Mouse (Mus musculus): Measurements from ENCODE around the gene Ino80e. TPM values are rescaled to one million over a fixed set of nuclear protein-coding genes. Genes with fewer than 3 reads are reported as not detected.
A peak's percentile ranks its signal among the peaks of the same experiment; 100 is the strongest.

Ino80e gene
- total RNA-seq, 4 experiments from 2014 or later, result 46.3 to 59.5 (median 56.1) TPM

GRCm38 (mm10) chr7:126816494-126816893, 45.7 kb downstream of the Ino80e start:
- no peak for DNase-seq (ENCODE audit: low spot score in 2 of 2)

- DNase-seq (ENCODE audit: low spot score in 2 of 2), result no peak
These were observed 46.4 kb downstream of the Ino80e start for GRCm38 (mm10) chr7:126815726-126816222.

DNA sequence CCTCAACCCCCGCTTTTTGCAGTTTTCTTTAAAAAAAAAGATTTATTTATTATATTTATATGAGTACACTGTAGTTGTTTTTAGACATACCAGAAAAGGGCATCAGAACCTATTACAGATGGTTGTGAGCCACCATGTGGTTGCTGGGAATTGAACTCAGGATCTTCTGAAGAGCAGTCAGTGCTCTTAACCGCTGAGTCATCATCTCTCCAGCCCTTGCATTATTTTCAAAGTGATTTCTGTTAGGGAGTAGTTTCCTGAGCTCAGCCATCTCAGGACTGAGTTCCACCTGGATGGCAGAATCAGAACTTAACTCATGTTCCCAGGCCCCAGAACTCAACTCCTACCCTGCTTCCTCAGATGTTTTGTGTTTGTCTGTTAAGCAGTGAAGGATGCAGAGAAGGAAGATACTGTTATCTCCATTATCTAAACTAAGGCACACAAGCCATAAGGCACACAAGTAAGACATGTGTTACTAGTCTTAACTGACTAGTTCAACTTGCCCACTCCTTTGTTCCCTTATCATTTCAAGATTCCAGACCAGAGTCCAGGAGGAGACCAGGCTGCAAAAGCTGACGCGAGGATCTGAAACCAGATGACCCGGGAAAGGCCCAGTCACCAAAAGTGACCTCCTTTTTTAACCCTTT, 52.3 kb downstream of the Ino80e start:
- DNase-seq (ENCODE audit: low spot score in 2 of 2), result no peak

DNA sequence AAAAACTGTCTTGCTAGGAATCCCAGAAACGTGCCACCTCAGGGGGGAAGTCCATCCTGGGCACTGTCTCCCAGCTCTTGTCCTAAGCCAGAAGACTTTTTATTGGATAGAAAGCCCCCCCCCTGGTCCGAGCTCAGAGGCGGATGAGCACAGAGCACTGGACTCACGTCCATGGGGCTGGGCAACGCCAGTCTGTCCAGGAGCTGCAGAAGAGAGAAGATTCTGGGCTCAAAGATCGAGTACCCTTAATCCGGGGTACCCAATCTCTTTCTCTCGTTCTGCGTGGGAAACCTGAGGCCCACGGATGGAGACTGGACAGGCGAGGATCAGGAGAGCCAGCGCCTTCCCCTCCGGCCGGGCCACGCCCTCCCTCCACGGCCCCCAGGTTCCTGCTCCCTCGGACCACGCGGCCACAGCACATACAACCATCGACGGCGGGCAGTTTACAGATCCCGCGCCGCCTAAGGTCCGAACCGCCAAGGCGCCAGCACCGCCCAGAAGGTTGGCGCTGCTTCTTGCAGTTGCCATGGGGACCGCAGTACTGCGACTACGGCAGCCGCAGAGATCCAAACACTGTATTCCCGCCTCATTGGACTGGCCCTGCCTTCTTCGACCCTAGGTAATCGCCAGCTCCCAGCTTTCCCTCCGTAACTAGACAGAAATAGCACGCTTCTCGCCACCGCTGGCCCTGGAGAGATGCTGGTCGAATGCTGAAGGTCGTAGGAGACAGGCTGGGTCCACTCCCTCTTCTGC, 53.3 kb downstream of the Ino80e start:
- DNase-seq (ENCODE audit: low spot score in 2 of 2), result peak; percentile 88 to 93

GRCm38 (mm10) chr7:126807405-126807804, 54.8 kb downstream of the Ino80e start:
- DNase-seq (ENCODE audit: low spot score in 2 of 2), result no peak

DNA sequence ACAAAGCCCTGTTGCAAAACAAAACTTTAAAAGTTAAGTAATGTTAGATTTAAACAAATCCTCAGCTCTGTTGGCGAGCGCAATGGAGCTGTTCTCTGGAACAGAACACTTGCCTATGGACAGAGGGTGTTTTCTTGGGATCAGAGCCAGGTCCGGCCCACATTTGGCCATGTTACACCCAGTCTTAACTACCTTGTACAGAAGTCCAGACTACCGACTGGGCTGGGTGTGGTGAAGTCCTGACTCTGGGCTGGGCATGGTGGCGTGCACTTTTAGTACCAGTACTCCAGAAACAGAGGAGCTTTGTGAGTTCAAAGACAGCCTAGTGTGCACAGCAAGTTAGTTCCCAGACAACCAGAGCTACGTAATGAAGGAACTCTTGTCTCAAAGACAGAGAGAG, 55.2 kb downstream of the Ino80e start:
- DNase-seq (ENCODE audit: low spot score in 2 of 2), result no peak

DNA sequence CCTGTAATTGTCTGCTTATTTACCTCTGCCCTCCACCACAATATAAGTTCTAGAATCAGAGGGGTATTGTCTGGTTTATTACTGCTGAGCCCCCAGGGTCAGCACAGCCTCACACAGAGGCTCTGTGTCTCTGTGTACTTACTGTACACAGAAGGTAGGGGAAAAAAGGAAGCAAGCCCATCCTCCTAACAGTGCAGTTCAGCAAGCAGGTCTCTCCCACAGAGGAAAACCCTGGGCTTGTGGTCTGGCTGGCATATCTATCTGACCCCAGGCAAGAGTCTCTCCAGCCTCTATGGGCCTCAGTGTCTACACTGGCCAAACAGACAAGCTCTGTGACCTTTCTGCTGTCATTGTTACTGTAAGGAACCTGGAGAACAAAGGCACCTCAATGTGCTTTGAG, 58.4 kb downstream of the Ino80e start:
- no peak for DNase-seq (ENCODE audit: low spot score in 2 of 2)

DNA sequence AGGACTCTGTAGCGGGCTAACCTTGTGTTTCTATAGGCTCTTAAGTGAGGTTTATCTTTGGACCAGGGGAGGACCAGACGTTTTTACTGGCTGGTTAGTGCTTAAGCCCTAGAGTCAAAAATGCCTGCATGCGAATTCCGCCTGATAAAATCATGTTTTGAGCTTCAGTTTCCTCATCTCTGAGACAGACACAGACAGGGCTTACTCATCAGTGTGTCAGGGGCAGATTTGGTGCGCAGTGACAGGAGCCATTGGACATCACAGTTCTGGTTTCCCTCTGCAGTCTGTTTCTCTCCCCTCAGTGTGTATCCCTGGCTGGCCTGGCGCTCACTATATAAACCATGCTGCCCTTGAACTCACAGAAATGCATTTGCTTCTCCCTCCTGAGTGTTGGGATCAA, 59.0 kb downstream of the Ino80e start:
- no peak for DNase-seq (ENCODE audit: low spot score in 2 of 2)

DNA sequence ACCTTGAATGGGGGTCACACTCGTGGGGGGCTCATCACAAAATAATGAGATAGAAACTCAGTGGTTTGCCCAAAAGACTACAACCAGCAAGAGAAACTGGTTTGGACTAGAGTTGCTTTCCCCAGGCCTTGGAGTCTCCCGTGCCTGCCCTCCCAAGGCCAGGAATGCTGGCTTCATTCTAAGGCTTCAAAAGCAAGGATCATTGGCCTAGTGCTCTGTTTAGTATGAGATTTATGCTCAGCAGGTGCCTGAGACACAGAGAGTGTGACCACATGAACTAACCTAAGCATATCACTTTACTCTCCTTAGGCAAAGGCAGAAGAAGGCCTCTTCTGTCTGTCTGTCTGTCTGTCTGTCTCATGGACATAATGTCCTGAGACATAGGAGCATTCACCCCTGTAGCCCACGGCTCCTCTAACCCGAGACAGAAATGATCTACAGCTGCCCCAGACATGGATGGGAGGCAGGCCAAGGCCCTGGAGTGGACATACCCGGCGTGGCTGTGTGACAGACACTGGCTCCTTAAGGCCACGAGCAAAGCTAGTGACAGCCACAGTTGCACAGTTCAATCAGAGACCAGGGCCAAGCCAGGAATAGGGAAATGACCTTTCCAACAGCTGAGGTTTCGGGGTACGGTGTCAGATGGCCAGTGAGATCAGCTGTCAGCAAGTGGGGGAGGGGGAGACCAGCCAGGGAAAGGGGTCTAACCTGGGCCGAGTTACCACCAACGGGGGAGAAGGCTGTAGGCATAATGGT, 59.9 kb downstream of the Ino80e start:
- no peak for DNase-seq (ENCODE audit: low spot score in 2 of 2)

DNA sequence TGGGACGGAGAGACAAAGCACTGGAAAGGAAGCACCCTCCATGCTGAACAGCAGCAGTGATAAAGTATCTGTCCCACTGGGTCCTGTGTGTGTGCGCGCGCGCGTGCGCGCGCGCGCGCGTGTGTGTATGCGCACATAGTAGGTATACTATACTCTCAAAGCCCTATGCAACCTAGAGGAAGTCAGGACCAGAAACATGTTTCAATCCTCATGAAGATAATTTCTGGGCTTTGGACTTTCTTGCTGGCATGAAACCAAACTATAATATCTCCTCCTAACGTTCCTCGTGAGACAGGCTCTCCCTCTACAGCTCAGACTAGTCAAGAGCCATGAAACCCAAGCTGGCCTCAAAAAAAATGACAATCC, 61.1 kb downstream of the Ino80e start:
- DNase-seq (ENCODE audit: low spot score in 2 of 2), result no peak

Other genes starting within 250 kb of the Ino80e start
- gene Nupr1, start 231.5 kb downstream of the Ino80e start, total RNA-seq (2022), result 10 to 100 TPM; 10.4 to 15.3 (median 13.2) TPM
- 10 to 100 TPM; 21.7 to 34.8 (median 33.7) TPM for gene Sgf29, start 213.1 kb downstream of the Ino80e start, total RNA-seq (2022)
- 10 to 100 TPM in 1 of 4 experiments, 1 to 10 TPM in 3; 6.6 to 13.0 (median 8.6) TPM for gene Sult1a1, start 185.9 kb downstream of the Ino80e start, total RNA-seq (2022)
- 100 to 1,000 TPM in 1 of 4 experiments, 10 to 100 TPM in 3; 73.9 to 105 (median 92.5) TPM for gene Bola2, start 167.0 kb downstream of the Ino80e start, total RNA-seq (2022)
- gene Slx1b, start 166.6 kb downstream of the Ino80e start, total RNA-seq (2022), result 10 to 100 TPM; 19.7 to 21.0 (median 20.1) TPM
- gene Coro1a, start 154.6 kb downstream of the Ino80e start, total RNA-seq (2022), result 100 to 1,000 TPM; 119 to 166 (median 141) TPM
- 100 to 1,000 TPM; 165 to 197 (median 178) TPM for gene Mapk3, start 102.8 kb downstream of the Ino80e start, total RNA-seq (2022)
- 1 to 10 TPM; 4.4 to 7.9 (median 5.0) TPM for gene Gdpd3, start 96.0 kb downstream of the Ino80e start, total RNA-seq (2022)
- 100 to 1,000 TPM; 236 to 283 (median 255) TPM for gene Ypel3, start 85.4 kb downstream of the Ino80e start, total RNA-seq (2022)
- 1 to 10 TPM in 3 of 4 experiments, under 1 TPM in 1; 0.43 to 1.5 (median 1.2) TPM for gene Tbx6, start 80.9 kb downstream of the Ino80e start, total RNA-seq (2022)
- 10 to 100 TPM; 49.5 to 55.7 (median 51.9) TPM for gene Ppp4c, start 69.9 kb downstream of the Ino80e start, total RNA-seq (2022)
- gene Fam57b, start 64.7 kb downstream of the Ino80e start, total RNA-seq (2022), result 10 to 100 TPM; 57.3 to 67.6 (median 62.6) TPM
- not detected for gene 4930451I11Rik, start 30.7 kb downstream of the Ino80e start, total RNA-seq (2022)
- 10 to 100 TPM; 17.6 to 20.0 (median 18.7) TPM for gene Doc2a, start 15.0 kb downstream of the Ino80e start, total RNA-seq (2022)
- gene Hirip3, start 405 bp downstream of the Ino80e start, total RNA-seq (2022), result 10 to 100 TPM; 25.6 to 44.7 (median 36.2) TPM
- gene Taok2, start 22.3 kb upstream of the Ino80e start, total RNA-seq (2022), result 100 to 1,000 TPM; 146 to 179 (median 151) TPM
- 10 to 100 TPM; 21.8 to 34.3 (median 25.6) TPM for gene Tmem219, start 60.5 kb upstream of the Ino80e start, total RNA-seq (2022)
- gene Kctd13, start 66.5 kb upstream of the Ino80e start, total RNA-seq (2022), result 100 to 1,000 TPM; 137 to 173 (median 161) TPM
- gene Asphd1, start 87.2 kb upstream of the Ino80e start, total RNA-seq (2022), result 10 to 100 TPM; 27.2 to 41.0 (median 31.5) TPM
- gene Sez6l2, start 88.2 kb upstream of the Ino80e start, total RNA-seq (2022), result 100 to 1,000 TPM; 433 to 476 (median 455) TPM
- gene Cdipt, start 113.5 kb upstream of the Ino80e start, total RNA-seq (2022), result 100 to 1,000 TPM; 138 to 156 (median 152) TPM
- 1 to 10 TPM in 1 of 4 experiments, not detected in 3; 1.0 TPM for gene Cdiptos, start 113.7 kb upstream of the Ino80e start, total RNA-seq (2022)
- 10 to 100 TPM; 10.5 to 17.2 (median 14.1) TPM for gene Mvp, start 152.2 kb upstream of the Ino80e start, total RNA-seq (2022)
- not detected for gene Pagr1b, start 154.1 kb upstream of the Ino80e start, total RNA-seq (2022)
- gene Pagr1a, start 155.0 kb upstream of the Ino80e start, total RNA-seq (2022), result 10 to 100 TPM; 18.9 to 59.7 (median 27.8) TPM
- gene Gm42742, start 158.7 kb upstream of the Ino80e start, total RNA-seq (2022), result 10 to 100 TPM; 20.5 to 63.0 (median 52.5) TPM
- 100 to 1,000 TPM; 208 to 223 (median 215) TPM for gene Prrt2, start 158.8 kb upstream of the Ino80e start, total RNA-seq (2022)
- gene Maz, start 164.7 kb upstream of the Ino80e start, total RNA-seq (2022), result 100 to 1,000 TPM; 204 to 209 (median 206) TPM
- gene Kif22, start 180.1 kb upstream of the Ino80e start, total RNA-seq (2022), result 1 to 10 TPM; 2.5 to 9.4 (median 3.8) TPM
- gene Zg16, start 225.0 kb upstream of the Ino80e start, total RNA-seq (2022), result not detected
- gene AI467606, start 229.0 kb upstream of the Ino80e start, total RNA-seq (2022), result 1 to 10 TPM; 1.2 to 3.7 (median 2.3) TPM